Mouse (Mus musculus): ENCODE measurements at regions not wholly inside any gene's neighbourhood (a gene's known extent, or its start where the extent isn't known, plus 50 kb on each side); places are given as distances from the start of the nearest gene placed in this dataset.

DNA sequence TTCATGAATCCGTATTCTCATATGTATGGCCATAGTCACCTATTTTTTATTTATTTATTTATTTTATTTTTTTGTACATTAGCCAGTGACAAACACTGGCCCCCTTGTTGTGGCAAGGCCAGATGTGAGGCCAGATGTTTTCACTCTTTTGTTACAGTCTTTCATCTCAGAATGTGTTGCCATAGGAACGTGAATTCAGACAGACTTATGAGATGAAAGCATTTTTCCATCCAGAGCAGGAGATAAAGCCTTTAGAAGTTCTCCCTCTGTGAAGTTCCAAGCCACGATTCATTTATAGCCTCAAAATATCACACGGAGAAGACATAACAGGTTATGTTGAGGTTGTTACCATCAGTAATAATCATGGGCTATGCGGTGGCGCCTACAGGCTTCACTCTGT lies 220.9 kb downstream of the Arpp21 start:
- TF ChIP-seq POLR2A (IDR thresholded peaks at IDR 0.05; ENCODE audit: low read depth, low read length), result no peak
- no peak for TF ChIP-seq CTCF (conservative IDR thresholded peaks at IDR 0.05; ENCODE audit: insufficient read depth, insufficient read length, low read depth, low read length)
